13 mouse cellular contexts compared by ENCODE assay signal in genomic region chr11:83662204-83662603, GRCm38 (mm10). TPM values are rescaled to one million over a fixed set of nuclear protein-coding genes. Genes with fewer than 3 reads are reported as not detected.
DNase-seq lines count a peak whose midpoint lies in the region; ATAC-seq lines count a peak whose summit lies in the region.
"Had no signal": no experiment of that assay in that cellular context is flagged by ENCODE, and none has a peak within 500 bp of the region (broad histone marks: within the 10 kb centered on the region; RNA-seq: fewer than 3 reads in every experiment).

Gene Ccl4, plus strand, starts transcription at chr11:83662584.

- peak; percentile 39 for ATAC-seq in CD4-positive, CD25-positive, alpha-beta regulatory T cell, adult 4 months
- ATAC-seq in activated CD4-positive, CD25-positive, alpha-beta regulatory T cell, adult 4 months, result no peak
- ATAC-seq in megakaryocyte progenitor cell, adult 5-6 weeks (replicated peaks; ENCODE audit: poor library complexity), result peak; percentile 81
- ATAC-seq: forebrain, embryonic 16.5 days had no signal

- DNase-seq in thymus, postnatal 14 days, result peak; percentile 49
- no peak for DNase-seq in left cerebral cortex, adult 11 months (ENCODE audit: low spot score)
- DNase-seq in adrenal gland, postnatal 4 days (ENCODE audit: low spot score in 2 of 2), result no peak
- no peak for DNase-seq in gastrocnemius, postnatal 4 days (ENCODE audit: low spot score in 2 of 2)
- DNase-seq: gastrocnemius, postnatal 36 days; kidney, adult 9 months; right cerebral cortex, postnatal 4 days had no signal

RNA-seq across cellular contexts. Expression of gene Ccl4, which starts in this region (rescaled TPM):
- polyA plus RNA-seq in CD4-positive, CD25-positive, alpha-beta regulatory T cell, adult 4 months (2017; shearing (Covaris generic)), result 10 to 100 TPM in 1 of 2 experiments, 1 to 10 TPM in 1; 2.9 to 12.2 TPM
- 10 to 100 TPM; 14.3 to 40.5 TPM for polyA plus RNA-seq in activated CD4-positive, CD25-positive, alpha-beta regulatory T cell, adult 4 months (2017; shearing (Covaris generic))
- total RNA-seq in megakaryocyte progenitor cell, adult 5-6 weeks (2015), result 19.6 and 29.1 TPM in 2 replicates
- 16.7 and 37.1 TPM in 2 replicates for total RNA-seq in megakaryocyte progenitor cell, adult 5-6 weeks (2017)
- under 1 TPM in 1 of 2 experiments, not detected in 1; 0.51 TPM for total RNA-seq in adrenal gland, postnatal 4 days (2021)
- total RNA-seq in gastrocnemius, postnatal 4 days (2021), result under 1 TPM in 1 of 2 experiments, not detected in 1; 0.44 TPM
- total RNA-seq: gastrocnemius, postnatal 36 days; layer of hippocampus, adult 18-20 months; MEL had no signal
- polyA plus RNA-seq: forebrain, embryonic 16.5 days had no signal

Comparison
In these comparisons a context has a peak if more than half of its experiments do, and no peak if none do; other contexts are left out.
1. RNA of gene Ccl4 (total RNA-seq): 16.7 to 37.1 TPM in megakaryocyte progenitor cell, adult 5-6 weeks; 0.51 TPM in adrenal gland, postnatal 4 days and 0.44 TPM in gastrocnemius, postnatal 4 days; every median in the first group is over 10 times any median in the second.